Mouse (Mus musculus): Measurements from ENCODE around the gene Trpm1.

GRCm38 (mm10) chr7:64239806-64240315, 86.2 kb downstream of the Trpm1 start:
- TF ChIP-seq GATA1 (IDR thresholded peaks at IDR 0.05; ENCODE audit: low read length) (no peak), TAL1 (IDR thresholded peaks at IDR 0.05; ENCODE audit: low read length) (no peak)
